Mouse (Mus musculus) embryonic facial prominence, embryonic 10.5 days (tissue): Measurements from ENCODE around the gene Slc6a6. TPM values are rescaled to one million over a fixed set of nuclear protein-coding genes. Genes with fewer than 3 reads are reported as not detected.

Source experiments
- DNase-seq: peaks from one replicate; pipeline ENCODE4 v3.0.0-alpha.2; 2017; ENCODE audit warnings: low spot score
- H3K27ac ChIP-seq: fragments of 300-500 bp; sonication (generic); replicated peaks from 2 replicates; pipeline ENCODE4 v1.5.1; 2016; ENCODE audit warnings: mild to moderate bottlenecking
- H3K27me3 ChIP-seq: fragments of 300-500 bp; sonication (generic); replicated peaks from 2 replicates; pipeline ENCODE4 v1.6.1; 2016; ENCODE audit warnings: low read depth, mild to moderate bottlenecking; ENCODE audit not compliant: poor library complexity, severe bottlenecking
- H3K36me3 ChIP-seq: fragments of 300-500 bp; sonication (generic); replicated peaks from 2 replicates; pipeline ENCODE4 v1.6.1; 2016; ENCODE audit warnings: mild to moderate bottlenecking, moderate library complexity
- H3K4me1 ChIP-seq: fragments of 300-500 bp; sonication (generic); 2 replicates; pipeline ENCODE4 v1.6.1; 2016
- H3K4me3 ChIP-seq: fragments of 300-500 bp; sonication (generic); 2 replicates; pipeline ENCODE4 v1.5.1; 2016; ENCODE audit warnings: mild to moderate bottlenecking, moderate library complexity
- H3K9me3 ChIP-seq: fragments of 300-500 bp; sonication (generic); 2 replicates; pipeline ENCODE4 v1.6.1; 2016; ENCODE audit warnings: mild to moderate bottlenecking
- WGBS: fragments of 180-500 bp; shearing (Covaris S2); methylation state at CpG from one replicate; pipeline ENCODE4 v1.1.7; 2016; 5-methylcytosine and 5-hydroxymethylcytosine counted together
- polyA plus RNA-seq: library from polyadenylated mRNA; unstranded; fragments of >200 nt; fragmentation: Nextera tagmentation; extraction: Ambion mirVana; gene quantifications from 2 replicates; pipeline ENCODE4 v1.2.1, GENCODE M21; 2016

Slc6a6 gene
- polyA plus RNA-seq, 1 experiment from 2014 or later: 55.5 TPM

DNA sequence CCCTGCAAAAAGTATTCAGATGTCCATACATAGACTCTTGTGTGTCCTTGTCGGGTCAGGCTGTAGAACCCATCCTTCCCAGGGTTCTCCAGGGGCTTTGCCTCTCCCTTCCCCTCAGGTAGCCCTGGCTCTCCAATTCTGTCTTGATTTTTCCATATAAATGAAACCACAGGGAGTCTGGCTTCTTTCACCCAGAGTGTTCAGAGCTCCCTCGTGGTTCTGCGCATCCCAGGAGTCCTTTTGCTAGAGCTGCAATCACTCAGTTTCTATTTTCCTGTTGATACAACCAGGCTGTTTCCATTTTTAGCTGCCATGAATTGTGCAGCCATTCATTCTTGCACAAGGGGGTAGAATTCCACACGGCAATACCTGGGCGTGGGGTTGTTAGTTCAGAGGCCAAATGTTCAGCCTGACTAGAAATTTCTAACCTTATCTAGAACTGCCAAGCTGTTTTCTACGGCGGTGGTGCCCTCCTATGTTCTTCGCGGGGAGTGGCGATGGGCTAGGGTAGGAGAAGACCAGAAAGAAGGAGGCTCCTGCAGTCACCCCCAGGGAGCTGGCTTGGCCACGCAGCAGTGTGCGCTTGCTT lies 5.3 kb upstream of the Slc6a6 start:
- 55% methylated on average over 12 of the region's 12 CpGs for whole genome bisulfite sequencing
- peaks cover 26% of the 10 kb centered on the region for H3K4me1 ChIP-seq
- H3K36me3 ChIP-seq: no peaks in the 10 kb centered on the region
- peak overlapping the region; percentile 51; the same call in 1 of the 2 replicates for H3K27ac ChIP-seq
- no peaks in the 10 kb centered on the region for H3K27me3 ChIP-seq
- no peaks in the 10 kb centered on the region for H3K9me3 ChIP-seq
- no peak for DNase-seq
- H3K4me3 ChIP-seq: no peak overlapping the region

DNA sequence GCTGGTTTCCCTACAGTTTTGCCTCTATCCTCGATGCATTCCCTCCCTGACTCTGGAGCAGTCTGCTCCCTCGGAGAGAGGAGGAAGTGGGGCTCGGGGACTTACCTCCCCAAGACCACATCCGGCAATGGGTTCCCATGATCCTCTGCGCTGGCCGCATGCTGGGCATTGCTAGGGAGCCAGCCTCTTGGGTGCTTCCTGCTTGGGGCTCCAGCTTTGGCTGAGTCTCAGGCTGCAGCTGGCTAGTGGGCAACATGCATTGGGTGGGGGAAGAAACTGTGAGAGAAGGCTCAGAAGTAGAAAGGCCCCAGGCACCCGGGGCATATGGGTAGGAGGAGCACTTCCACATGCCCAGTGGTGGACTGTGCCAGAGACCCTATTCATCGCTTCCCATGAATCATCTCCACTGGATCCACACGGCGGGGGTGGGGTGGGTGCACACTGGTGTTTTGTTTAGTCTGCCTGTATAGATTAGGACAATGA lies 4.7 kb upstream of the Slc6a6 start:
- no peak for DNase-seq
- Histone ChIP-seq H3K4me3 (no peak overlapping the region), H3K27me3 (no peaks in the 10 kb centered on the region), H3K9me3 (no peaks in the 10 kb centered on the region), H3K36me3 (no peaks in the 10 kb centered on the region), H3K4me1 (peaks cover 31% of the 10 kb centered on the region), H3K27ac (peak overlapping the region; percentile 51; the same call in 1 of the 2 replicates)
- WGBS: 72% methylated on average over 10 of the region's 10 CpGs

DNA sequence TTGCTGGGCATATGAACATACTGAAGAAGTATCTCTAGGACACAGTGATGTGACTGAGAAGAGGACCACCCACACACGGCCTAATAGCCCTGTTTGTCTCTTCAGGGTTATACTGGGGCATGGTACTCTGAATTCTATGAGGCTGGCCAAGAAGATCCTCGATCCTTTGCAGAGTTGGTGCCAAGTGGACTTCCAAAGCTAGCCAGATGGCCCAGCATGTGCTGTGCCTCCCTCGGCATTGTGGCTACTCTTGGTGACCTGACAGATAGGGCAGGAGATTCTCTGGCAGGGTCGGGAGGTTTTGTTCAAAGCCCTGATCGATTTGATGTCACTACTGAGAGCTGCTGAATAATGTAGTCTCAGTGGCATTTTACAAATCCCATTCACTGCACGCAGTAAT lies 4.1 kb upstream of the Slc6a6 start:
- DNase-seq: no peak
- Histone ChIP-seq H3K27ac (no peak overlapping the region), H3K4me3 (no peak overlapping the region), H3K36me3 (no peaks in the 10 kb centered on the region), H3K9me3 (no peaks in the 10 kb centered on the region), H3K27me3 (no peaks in the 10 kb centered on the region), H3K4me1 (peaks cover 34% of the 10 kb centered on the region)
- 82% methylated on average over 6 of the region's 6 CpGs for WGBS

DNA sequence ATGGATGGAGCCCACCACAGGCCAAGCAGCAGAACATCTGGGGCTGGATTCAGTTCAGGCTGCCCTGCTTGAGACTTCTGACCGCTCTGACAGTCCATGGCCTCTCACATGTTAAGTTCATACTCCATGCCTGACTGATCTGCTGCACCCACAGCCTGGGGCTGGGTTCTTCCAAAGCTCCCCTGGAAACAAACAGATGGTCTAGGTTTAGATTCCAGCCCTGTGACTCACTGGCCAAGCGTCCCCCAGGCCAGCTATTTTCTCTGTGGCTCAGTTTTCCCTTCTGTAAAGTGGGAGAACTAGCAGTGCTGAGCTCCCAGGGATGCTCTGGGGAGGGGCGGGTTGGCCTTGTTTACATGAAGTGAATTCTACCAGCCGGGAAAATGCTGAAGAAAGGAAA lies 2.0 kb upstream of the Slc6a6 start:
- DNase-seq: no peak
- no peaks in the 10 kb centered on the region for H3K9me3 ChIP-seq
- H3K27ac ChIP-seq: no peak overlapping the region
- no peaks in the 10 kb centered on the region for H3K36me3 ChIP-seq
- no peak overlapping the region for H3K4me3 ChIP-seq
- H3K4me1 ChIP-seq: peaks cover 49% of the 10 kb centered on the region
- WGBS: 73% methylated on average over 4 of the region's 4 CpGs
- no peaks in the 10 kb centered on the region for H3K27me3 ChIP-seq

DNA sequence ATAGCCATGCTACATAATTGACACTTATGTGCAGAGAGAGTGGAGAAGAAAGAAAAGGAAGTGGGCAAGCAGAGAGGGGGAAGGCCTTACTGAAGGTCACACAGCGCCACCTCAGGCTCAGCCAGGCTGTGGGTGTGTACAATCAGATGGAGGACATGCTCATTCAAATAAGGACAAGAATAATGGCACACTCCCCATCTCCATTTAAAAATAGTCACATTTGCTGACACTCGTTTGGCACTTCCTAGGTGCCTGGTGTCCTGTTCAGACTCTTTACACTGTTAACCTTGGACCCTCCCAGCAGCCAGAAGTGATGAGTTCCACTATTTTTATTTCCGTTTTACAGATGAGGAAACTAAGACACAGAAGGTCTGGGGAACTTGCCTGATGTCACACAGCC lies 732 bp upstream of the Slc6a6 start:
- H3K9me3 ChIP-seq: no peaks in the 10 kb centered on the region
- peak overlapping the region; percentile 85 for H3K4me3 ChIP-seq
- no peaks in the 10 kb centered on the region for H3K36me3 ChIP-seq
- peak overlapping the region; percentile 96 for H3K27ac ChIP-seq
- H3K27me3 ChIP-seq: no peaks in the 10 kb centered on the region
- DNase-seq: peak; percentile 31
- H3K4me1 ChIP-seq: peaks cover 57% of the 10 kb centered on the region
- WGBS: 48% methylated on average over 3 of the region's 3 CpGs

DNA sequence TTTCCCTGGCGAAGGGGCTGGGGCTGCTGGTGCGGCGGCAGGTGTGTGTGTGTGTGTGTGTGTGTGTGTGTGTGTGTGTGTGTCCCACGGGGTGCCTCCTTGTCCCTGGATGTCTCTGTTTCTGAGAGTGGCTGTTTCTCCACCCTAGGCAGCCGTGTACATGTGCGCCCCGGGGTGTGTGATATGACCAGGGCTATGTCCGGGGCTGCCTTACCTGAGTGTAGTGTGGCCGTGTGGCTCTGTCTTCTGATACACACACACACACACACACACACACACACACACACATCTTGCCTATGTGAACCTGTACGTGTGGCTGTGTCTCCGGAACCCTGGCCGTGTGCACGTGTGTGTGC lies 599 bp downstream of the Slc6a6 start:
- H3K27ac ChIP-seq: peak overlapping the region; percentile 96
- peak overlapping the region; percentile 85 for H3K4me3 ChIP-seq
- WGBS: 7% methylated on average over 13 of the region's 13 CpGs
- H3K36me3 ChIP-seq: no peaks in the 10 kb centered on the region
- H3K9me3 ChIP-seq: no peaks in the 10 kb centered on the region
- DNase-seq: no peak
- no peaks in the 10 kb centered on the region for H3K27me3 ChIP-seq
- peaks cover 59% of the 10 kb centered on the region for H3K4me1 ChIP-seq

DNA sequence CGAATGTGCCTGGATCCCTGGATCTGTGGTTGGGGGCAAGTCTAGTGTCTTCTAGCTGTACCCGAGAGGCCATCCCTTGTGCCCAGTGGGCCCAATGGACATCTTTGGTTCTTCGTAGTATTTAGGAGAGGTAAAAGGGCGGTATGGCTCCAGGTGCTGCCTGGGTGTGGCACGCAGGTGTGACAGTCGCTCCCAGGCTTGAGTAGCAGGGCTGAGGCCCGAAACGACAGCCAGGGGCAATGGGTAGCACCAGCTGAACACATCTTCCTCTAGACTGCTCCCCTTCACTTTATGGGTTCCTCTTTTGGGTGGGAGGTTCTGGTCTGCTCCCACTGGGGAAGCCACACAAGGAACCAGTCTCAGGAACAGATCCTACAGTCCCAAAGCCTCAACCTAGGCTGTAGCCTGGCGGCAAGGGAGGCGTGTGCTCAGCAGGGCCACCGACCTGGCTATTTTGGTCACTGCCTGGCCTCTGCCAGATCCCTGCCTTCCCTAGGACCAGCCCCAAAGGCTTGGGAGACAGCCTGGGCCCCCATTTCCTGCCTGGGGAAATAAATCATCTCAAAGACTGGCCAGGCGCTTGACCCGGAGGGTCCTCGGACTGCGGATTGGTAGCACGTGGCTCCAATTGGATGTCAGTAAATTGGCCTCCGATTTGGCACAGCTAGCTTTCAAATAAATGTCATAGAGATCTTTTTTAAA lies 1.1 kb downstream of the Slc6a6 start:
- Histone ChIP-seq H3K4me3 (peak overlapping the region; percentile 85), H3K36me3 (no peaks in the 10 kb centered on the region), H3K27me3 (no peaks in the 10 kb centered on the region), H3K9me3 (no peaks in the 10 kb centered on the region), H3K27ac (peak overlapping the region; percentile 96), H3K4me1 (peaks cover 61% of the 10 kb centered on the region)
- 16% methylated on average over 17 of the region's 17 CpGs for WGBS
- DNase-seq: peak; percentile 45

DNA sequence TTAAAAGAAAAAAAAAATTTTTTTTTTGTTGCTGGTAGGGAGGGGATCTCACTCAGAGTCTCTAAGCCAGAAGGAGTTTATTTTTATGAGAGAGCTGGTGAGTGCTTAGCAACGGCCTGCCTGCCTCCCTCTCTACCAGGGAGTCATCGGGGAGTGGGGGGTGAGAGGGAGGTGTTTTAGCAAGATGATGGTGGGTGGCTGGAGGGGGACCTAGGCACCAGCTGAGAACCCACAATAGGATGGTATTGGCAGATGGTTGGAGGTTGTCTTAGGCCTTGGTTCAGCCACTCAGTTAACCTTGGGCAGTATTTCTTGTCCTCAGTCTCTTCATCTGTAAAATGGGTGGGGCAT lies 1.7 kb downstream of the Slc6a6 start:
- Histone ChIP-seq H3K4me1 (peaks cover 66% of the 10 kb centered on the region), H3K27me3 (no peaks in the 10 kb centered on the region), H3K9me3 (no peaks in the 10 kb centered on the region), H3K4me3 (peak overlapping the region; percentile 85), H3K27ac (0 out of 2 replicates have a peak overlapping the region, but pooled peaks have one; percentile 35), H3K36me3 (peaks cover 4% of the 10 kb centered on the region)
- DNase-seq: no peak
- WGBS: 28% methylated on average over 2 of the region's 2 CpGs

DNA sequence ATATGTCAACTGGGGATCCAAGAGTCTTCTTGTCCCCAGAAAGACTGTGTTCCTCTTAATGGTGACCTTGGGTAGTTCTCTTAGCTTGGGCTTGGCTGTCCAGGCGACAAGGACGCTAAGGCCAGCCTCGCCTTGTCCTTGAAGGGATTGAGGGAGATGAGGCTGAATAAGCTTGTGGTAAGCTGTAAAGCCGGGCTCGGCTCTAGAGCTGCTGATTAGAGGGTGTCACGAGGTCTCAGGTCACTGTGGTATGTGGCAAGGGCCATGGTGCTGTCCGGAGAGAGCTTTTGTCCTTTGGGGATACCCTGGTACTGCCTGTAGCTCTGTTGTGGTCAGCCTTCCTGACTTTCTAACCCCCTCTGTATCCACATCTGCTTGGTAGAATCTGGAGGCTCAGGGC lies 2.0 kb downstream of the Slc6a6 start:
- Histone ChIP-seq H3K36me3 (peaks cover 8% of the 10 kb centered on the region), H3K4me1 (peaks cover 67% of the 10 kb centered on the region), H3K4me3 (peak overlapping the region; percentile 85), H3K27ac (0 out of 2 replicates have a peak overlapping the region, but pooled peaks have one; percentile 35), H3K9me3 (no peaks in the 10 kb centered on the region), H3K27me3 (no peaks in the 10 kb centered on the region)
- 74% methylated on average over 7 of the region's 7 CpGs for WGBS
- DNase-seq: no peak

DNA sequence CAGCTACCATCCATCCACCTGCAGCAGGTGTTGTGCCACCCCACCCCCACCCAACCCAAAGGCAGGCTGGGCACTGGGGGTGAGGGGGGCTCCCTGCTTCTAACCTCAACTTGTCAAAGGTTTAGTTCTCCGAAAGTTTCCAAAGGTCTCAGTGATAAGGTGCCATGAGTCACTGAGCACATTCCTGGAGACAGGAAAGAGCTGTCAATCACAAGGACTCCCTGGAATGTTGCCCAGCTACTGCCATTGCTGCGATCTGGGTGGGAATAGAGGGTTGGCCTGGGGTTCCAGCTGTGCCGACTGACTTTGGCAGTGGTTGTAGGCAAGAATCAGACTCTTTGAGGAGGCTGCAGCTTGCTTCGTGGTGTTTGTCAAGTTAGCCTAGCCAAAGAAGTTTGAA lies 2.7 kb downstream of the Slc6a6 start:
- Histone ChIP-seq H3K4me3 (peak overlapping the region; percentile 85), H3K36me3 (peaks cover 15% of the 10 kb centered on the region), H3K27me3 (no peaks in the 10 kb centered on the region), H3K27ac (no peak overlapping the region), H3K9me3 (no peaks in the 10 kb centered on the region), H3K4me1 (peaks cover 67% of the 10 kb centered on the region)
- no peak for DNase-seq
- 38% methylated on average over 4 of the region's 4 CpGs for WGBS

DNA sequence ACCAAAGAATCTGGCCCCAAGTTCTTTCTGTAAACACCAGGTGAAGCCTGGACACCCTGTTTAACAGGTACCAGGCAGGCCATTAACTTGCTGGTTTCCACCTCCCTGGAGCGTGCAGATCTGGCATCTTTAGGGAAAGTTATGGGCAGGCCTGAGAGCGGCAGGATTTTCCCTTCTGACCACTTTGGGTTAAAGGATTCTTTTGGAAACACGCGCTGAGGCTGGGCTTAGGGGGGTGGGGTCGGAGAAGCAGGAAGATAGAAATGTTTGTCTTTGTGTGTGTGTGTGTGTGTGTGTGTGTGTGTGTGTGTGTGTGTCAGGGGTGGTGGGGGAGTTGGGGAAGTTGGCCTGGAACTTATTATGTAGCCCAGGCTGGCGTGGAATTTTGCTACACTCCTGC lies 4.2 kb downstream of the Slc6a6 start:
- WGBS: 58% methylated on average over 6 of the region's 6 CpGs
- Histone ChIP-seq H3K36me3 (peaks cover 27% of the 10 kb centered on the region), H3K27me3 (no peaks in the 10 kb centered on the region), H3K4me3 (no peak overlapping the region; the same call in 1 of the 2 replicates), H3K4me1 (peaks cover 65% of the 10 kb centered on the region), H3K9me3 (no peaks in the 10 kb centered on the region), H3K27ac (no peak overlapping the region)
- no peak for DNase-seq

DNA sequence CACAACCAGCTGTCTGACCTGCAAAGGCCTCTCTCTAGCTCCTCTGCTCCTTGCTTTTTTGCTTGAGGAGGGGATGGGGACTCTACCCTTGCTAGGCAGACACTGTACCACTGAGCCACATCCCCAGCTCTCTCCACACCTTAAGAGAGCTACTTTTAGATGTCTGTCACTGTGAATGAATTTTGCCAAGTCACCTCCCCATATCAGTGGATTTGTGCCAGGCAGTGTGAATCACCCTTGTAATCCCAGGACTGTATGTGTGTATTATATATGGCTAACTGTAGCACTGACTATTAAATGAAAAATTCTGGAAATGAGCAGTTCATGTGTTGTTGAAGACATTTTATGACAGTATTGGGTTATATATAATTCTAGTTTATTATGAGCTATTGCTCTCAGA lies 5.4 kb downstream of the Slc6a6 start:
- Histone ChIP-seq H3K27ac (no peak overlapping the region), H3K4me1 (peaks cover 53% of the 10 kb centered on the region), H3K27me3 (no peaks in the 10 kb centered on the region), H3K36me3 (peaks cover 27% of the 10 kb centered on the region), H3K9me3 (no peaks in the 10 kb centered on the region), H3K4me3 (no peak overlapping the region)
- no peak for DNase-seq

DNA sequence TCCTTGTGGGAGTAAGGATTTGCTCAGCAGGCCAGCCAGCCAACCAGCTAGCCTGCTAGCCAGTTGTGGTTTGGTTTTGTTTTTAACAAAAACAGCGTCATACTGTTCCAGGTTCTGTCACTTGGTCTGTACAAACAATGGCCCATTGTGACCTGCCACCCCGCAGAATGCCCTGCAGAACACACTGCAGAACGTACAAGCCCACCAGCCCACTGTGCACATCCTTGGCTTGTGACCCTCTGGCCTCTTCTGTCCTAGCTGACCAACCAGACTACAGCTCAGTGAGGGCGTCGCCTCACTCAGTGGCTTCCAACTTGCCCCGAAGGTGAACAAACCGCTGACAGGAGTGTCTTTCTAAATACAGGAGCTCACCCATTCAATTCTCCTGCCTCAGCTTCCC lies 6.4 kb downstream of the Slc6a6 start:
- H3K27me3 ChIP-seq: no peaks in the 10 kb centered on the region
- H3K4me1 ChIP-seq: peaks cover 49% of the 10 kb centered on the region
- H3K4me3 ChIP-seq: no peak overlapping the region
- no peak for DNase-seq
- 44% methylated on average over 7 of the region's 7 CpGs for WGBS
- no peak overlapping the region for H3K27ac ChIP-seq
- peaks cover 30% of the 10 kb centered on the region for H3K36me3 ChIP-seq
- no peaks in the 10 kb centered on the region for H3K9me3 ChIP-seq
